Mouse (Mus musculus): Measurements from ENCODE around the gene Itprip. TPM values are rescaled to one million over a fixed set of nuclear protein-coding genes. Genes with fewer than 3 reads are reported as not detected.

The Itprip gene
- polyA plus RNA-seq, 1 experiment: 7.4 TPM

- no peak overlapping the region for H3K9ac ChIP-seq (ENCODE audit: low read depth, poor library complexity, severe bottlenecking)
- H3K36me3 ChIP-seq (ENCODE audit: control insufficient read depth, insufficient read depth, low read length, poor library complexity, severe bottlenecking): no peaks in the 10 kb centered on the region
- no peak for TF ChIP-seq EP300 (IDR thresholded peaks at IDR 0.05; ENCODE audit: insufficient read depth, low read depth, low read length)
- no peak for TF ChIP-seq POLR2A (IDR thresholded peaks at IDR 0.05; ENCODE audit: insufficient read depth, low read length)
- TF ChIP-seq CTCF (IDR thresholded peaks at IDR 0.05; ENCODE audit: low read depth, low read length): no peak
- no peaks in the 10 kb centered on the region for H3K27me3 ChIP-seq (ENCODE audit: control insufficient read depth, insufficient read depth, low read length, poor library complexity, severe bottlenecking)
- no peaks in the 10 kb centered on the region for H3K9me3 ChIP-seq (replicated peaks; ENCODE audit: control insufficient read depth, insufficient read depth, low read length, poor library complexity, severe bottlenecking)
- H3K27ac ChIP-seq (ENCODE audit: insufficient read depth, low read length): no peak overlapping the region
- peaks cover 4% of the 10 kb centered on the region for H3K4me1 ChIP-seq (ENCODE audit: control insufficient read depth, insufficient read depth, low read length)
- no peak overlapping the region for H3K4me3 ChIP-seq (ENCODE audit: low read depth, low read length)
Measured at GRCm38 (mm10) chr19:47910751-47911150, 8.3 kb downstream of the Itprip start.

GRCm38 (mm10) chr19:47910117-47910618 is 8.9 kb downstream of the Itprip start:
- H3K4me3 ChIP-seq (ENCODE audit: low read depth, low read length): no peak overlapping the region

GRCm38 (mm10) chr19:47909387-47910116 is 9.5 kb downstream of the Itprip start:
- Histone ChIP-seq H3K4me1 (ENCODE audit: control insufficient read depth, insufficient read depth, low read length) (peaks cover 4% of the 10 kb centered on the region), H3K27ac (ENCODE audit: insufficient read depth, low read length) (no peak overlapping the region), H3K36me3 (ENCODE audit: control insufficient read depth, insufficient read depth, low read length, poor library complexity, severe bottlenecking) (no peaks in the 10 kb centered on the region), H3K4me3 (ENCODE audit: low read depth, low read length) (no peak overlapping the region), H3K9ac (ENCODE audit: low read depth, poor library complexity, severe bottlenecking) (no peak overlapping the region), H3K27me3 (ENCODE audit: control insufficient read depth, insufficient read depth, low read length, poor library complexity, severe bottlenecking) (no peaks in the 10 kb centered on the region), H3K9me3 (replicated peaks; ENCODE audit: control insufficient read depth, insufficient read depth, low read length, poor library complexity, severe bottlenecking) (no peaks in the 10 kb centered on the region)
- TF ChIP-seq CTCF (IDR thresholded peaks at IDR 0.05; ENCODE audit: low read depth, low read length) (no peak), EP300 (IDR thresholded peaks at IDR 0.05; ENCODE audit: insufficient read depth, low read depth, low read length) (no peak), POLR2A (IDR thresholded peaks at IDR 0.05; ENCODE audit: insufficient read depth, low read length) (no peak)

More at GRCm38 (mm10) chr19:47910117-47910618, 8.9 kb downstream of the Itprip start:
- Histone ChIP-seq H3K27ac (ENCODE audit: insufficient read depth, low read length) (no peak overlapping the region), H3K36me3 (ENCODE audit: control insufficient read depth, insufficient read depth, low read length, poor library complexity, severe bottlenecking) (no peaks in the 10 kb centered on the region), H3K9ac (ENCODE audit: low read depth, poor library complexity, severe bottlenecking) (no peak overlapping the region), H3K4me1 (ENCODE audit: control insufficient read depth, insufficient read depth, low read length) (peaks cover 4% of the 10 kb centered on the region), H3K9me3 (replicated peaks; ENCODE audit: control insufficient read depth, insufficient read depth, low read length, poor library complexity, severe bottlenecking) (no peaks in the 10 kb centered on the region), H3K27me3 (ENCODE audit: control insufficient read depth, insufficient read depth, low read length, poor library complexity, severe bottlenecking) (no peaks in the 10 kb centered on the region)
- TF ChIP-seq EP300 (IDR thresholded peaks at IDR 0.05; ENCODE audit: insufficient read depth, low read depth, low read length) (no peak), CTCF (IDR thresholded peaks at IDR 0.05; ENCODE audit: low read depth, low read length) (no peak), POLR2A (IDR thresholded peaks at IDR 0.05; ENCODE audit: insufficient read depth, low read length) (no peak)

GRCm38 (mm10) chr19:47908961-47909371 is 10.1 kb downstream of the Itprip start:
- Histone ChIP-seq H3K9ac (ENCODE audit: low read depth, poor library complexity, severe bottlenecking) (no peak overlapping the region), H3K9me3 (replicated peaks; ENCODE audit: control insufficient read depth, insufficient read depth, low read length, poor library complexity, severe bottlenecking) (no peaks in the 10 kb centered on the region), H3K4me3 (ENCODE audit: low read depth, low read length) (no peak overlapping the region), H3K27ac (ENCODE audit: insufficient read depth, low read length) (no peak overlapping the region), H3K27me3 (ENCODE audit: control insufficient read depth, insufficient read depth, low read length, poor library complexity, severe bottlenecking) (no peaks in the 10 kb centered on the region), H3K4me1 (ENCODE audit: control insufficient read depth, insufficient read depth, low read length) (peaks cover 4% of the 10 kb centered on the region), H3K36me3 (ENCODE audit: control insufficient read depth, insufficient read depth, low read length, poor library complexity, severe bottlenecking) (no peaks in the 10 kb centered on the region)
- TF ChIP-seq CTCF (IDR thresholded peaks at IDR 0.05; ENCODE audit: low read depth, low read length) (no peak), POLR2A (IDR thresholded peaks at IDR 0.05; ENCODE audit: insufficient read depth, low read length) (no peak), EP300 (IDR thresholded peaks at IDR 0.05; ENCODE audit: insufficient read depth, low read depth, low read length) (no peak)

GRCm38 (mm10) chr19:47907596-47907995 is 11.5 kb downstream of the Itprip start:
- H3K4me3 ChIP-seq (ENCODE audit: low read depth, low read length): no peak overlapping the region
- H3K9me3 ChIP-seq (replicated peaks; ENCODE audit: control insufficient read depth, insufficient read depth, low read length, poor library complexity, severe bottlenecking): no peaks in the 10 kb centered on the region
- H3K4me1 ChIP-seq (ENCODE audit: control insufficient read depth, insufficient read depth, low read length): peaks cover 4% of the 10 kb centered on the region
- H3K9ac ChIP-seq (ENCODE audit: low read depth, poor library complexity, severe bottlenecking): no peak overlapping the region
- H3K27ac ChIP-seq (ENCODE audit: insufficient read depth, low read length): no peak overlapping the region
- H3K27me3 ChIP-seq (ENCODE audit: control insufficient read depth, insufficient read depth, low read length, poor library complexity, severe bottlenecking): no peaks in the 10 kb centered on the region
- TF ChIP-seq POLR2A (IDR thresholded peaks at IDR 0.05; ENCODE audit: insufficient read depth, low read length) (no peak), CTCF (IDR thresholded peaks at IDR 0.05; ENCODE audit: low read depth, low read length) (no peak), EP300 (IDR thresholded peaks at IDR 0.05; ENCODE audit: insufficient read depth, low read depth, low read length) (no peak)
- H3K36me3 ChIP-seq (ENCODE audit: control insufficient read depth, insufficient read depth, low read length, poor library complexity, severe bottlenecking): no peaks in the 10 kb centered on the region

- H3K9ac ChIP-seq (ENCODE audit: low read depth, poor library complexity, severe bottlenecking): no peak overlapping the region
- peaks cover 4% of the 10 kb centered on the region for H3K4me1 ChIP-seq (ENCODE audit: control insufficient read depth, insufficient read depth, low read length)
- no peak overlapping the region for H3K27ac ChIP-seq (ENCODE audit: insufficient read depth, low read length)
Measured at GRCm38 (mm10) chr19:47905603-47906002, 13.5 kb downstream of the Itprip start.

More at GRCm38 (mm10) chr19:47905603-47906002, 13.5 kb downstream of the Itprip start:
- no peak overlapping the region for H3K4me3 ChIP-seq (ENCODE audit: low read depth, low read length)
- no peaks in the 10 kb centered on the region for H3K27me3 ChIP-seq (ENCODE audit: control insufficient read depth, insufficient read depth, low read length, poor library complexity, severe bottlenecking)
- no peaks in the 10 kb centered on the region for H3K9me3 ChIP-seq (replicated peaks; ENCODE audit: control insufficient read depth, insufficient read depth, low read length, poor library complexity, severe bottlenecking)
- no peak for TF ChIP-seq POLR2A (IDR thresholded peaks at IDR 0.05; ENCODE audit: insufficient read depth, low read length)
- no peak for TF ChIP-seq CTCF (IDR thresholded peaks at IDR 0.05; ENCODE audit: low read depth, low read length)
- TF ChIP-seq EP300 (IDR thresholded peaks at IDR 0.05; ENCODE audit: insufficient read depth, low read depth, low read length): no peak
- H3K36me3 ChIP-seq (ENCODE audit: control insufficient read depth, insufficient read depth, low read length, poor library complexity, severe bottlenecking): no peaks in the 10 kb centered on the region
